Mouse (Mus musculus) thymus, postnatal 0 days (tissue): Measurements from ENCODE around the gene Sh2b2. TPM values are rescaled to one million over a fixed set of nuclear protein-coding genes. Genes with fewer than 3 reads are reported as not detected.

Source experiments
- DNase-seq: peaks from one replicate; pipeline ENCODE4 v3.0.0-alpha.2; 2015; ENCODE audit warnings: low spot score
- polyA plus RNA-seq: library from polyadenylated mRNA; unstranded; fragments of >200 nt; fragmentation: Nextera tagmentation; extraction: Ambion mirVana; gene quantifications from 2 replicates; pipeline ENCODE4 v1.2.1, GENCODE M21; 2015

Sh2b2 gene
- 2.6 and 2.7 TPM in 2 replicates for polyA plus RNA-seq

- DNase-seq: no peak
Measured at GRCm38 (mm10) chr5:136246452-136246838, at the start of gene Sh2b2. TSS of gene Sh2b2 (minus strand) at chr5:136246556.

- DNase-seq: no peak
Measured at GRCm38 (mm10) chr5:136292971-136293418, 46.6 kb upstream of the Sh2b2 start.

GRCm38 (mm10) chr5:136292361-136292760, 46.0 kb upstream of the Sh2b2 start:
- no peak for DNase-seq

GRCm38 (mm10) chr5:136291562-136291961, 45.2 kb upstream of the Sh2b2 start:
- no peak for DNase-seq

GRCm38 (mm10) chr5:136289776-136290175, 43.4 kb upstream of the Sh2b2 start:
- DNase-seq: no peak

- no peak for DNase-seq
Measured at GRCm38 (mm10) chr5:136288351-136289081, 42.2 kb upstream of the Sh2b2 start.

- DNase-seq: no peak
Measured at GRCm38 (mm10) chr5:136286566-136286965, 40.2 kb upstream of the Sh2b2 start.

- no peak for DNase-seq
Measured at GRCm38 (mm10) chr5:136285106-136285505, 38.8 kb upstream of the Sh2b2 start.

GRCm38 (mm10) chr5:136281351-136281750, 35.0 kb upstream of the Sh2b2 start:
- DNase-seq: no peak

GRCm38 (mm10) chr5:136274739-136275138, 28.4 kb upstream of the Sh2b2 start:
- no peak for DNase-seq

- DNase-seq: no peak
Measured at GRCm38 (mm10) chr5:136269937-136270336, 23.6 kb upstream of the Sh2b2 start.

GRCm38 (mm10) chr5:136266077-136266476, 19.7 kb upstream of the Sh2b2 start:
- no peak for DNase-seq

GRCm38 (mm10) chr5:136263342-136263741, 17.0 kb upstream of the Sh2b2 start:
- DNase-seq: no peak

GRCm38 (mm10) chr5:136258919-136259318, 12.6 kb upstream of the Sh2b2 start:
- peak; percentile 78 for DNase-seq

- DNase-seq: peak; percentile 81
Measured at GRCm38 (mm10) chr5:136252899-136253298, 6.5 kb upstream of the Sh2b2 start.

GRCm38 (mm10) chr5:136251004-136251403, 4.6 kb upstream of the Sh2b2 start:
- DNase-seq: peak; percentile 45

GRCm38 (mm10) chr5:136248441-136248840, 2.1 kb upstream of the Sh2b2 start:
- peak; percentile 53 for DNase-seq

- peak; percentile 27 for DNase-seq
Measured at GRCm38 (mm10) chr5:136245541-136246451, 560 bp downstream of the Sh2b2 start.

GRCm38 (mm10) chr5:136244762-136245540, 1.4 kb downstream of the Sh2b2 start:
- peak; percentile 65 for DNase-seq

- peak; percentile 23 for DNase-seq
Measured at GRCm38 (mm10) chr5:136243851-136244761, 2.2 kb downstream of the Sh2b2 start.
